Mouse (Mus musculus) megakaryocyte-erythroid progenitor cell, adult 5-6 weeks (primary cell): Measurements from ENCODE around the gene Wnk4. TPM values are rescaled to one million over a fixed set of nuclear protein-coding genes. Genes with fewer than 3 reads are reported as not detected.

Experiments used
- ATAC-seq: replicated peaks from 2 replicates; pipeline ENCODE4 v1.8.0; 2016; ENCODE audit warnings: mild to moderate bottlenecking, inconsistent platforms; ENCODE audit not compliant: severe bottlenecking, poor library complexity, low FRiP score, low TSS enrichment
- total RNA-seq, 2 experiments: library from RNA; stranded (forward) in 1 of 2; stranded (reverse) in 1 of 2; fragments of 200-1000, 215-1000 nt in 1 of 2; fragments of >200 nt in 1 of 2; fragmentation: Nextera tagmentation in 1 of 2; gene quantifications; 2 replicates each; pipeline ENCODE4 v1.2.3; 2014 to 2017

The Wnk4 gene
- total RNA-seq, 2 experiments from 2014 or later = 0.05 to 1.4 TPM

DNA sequence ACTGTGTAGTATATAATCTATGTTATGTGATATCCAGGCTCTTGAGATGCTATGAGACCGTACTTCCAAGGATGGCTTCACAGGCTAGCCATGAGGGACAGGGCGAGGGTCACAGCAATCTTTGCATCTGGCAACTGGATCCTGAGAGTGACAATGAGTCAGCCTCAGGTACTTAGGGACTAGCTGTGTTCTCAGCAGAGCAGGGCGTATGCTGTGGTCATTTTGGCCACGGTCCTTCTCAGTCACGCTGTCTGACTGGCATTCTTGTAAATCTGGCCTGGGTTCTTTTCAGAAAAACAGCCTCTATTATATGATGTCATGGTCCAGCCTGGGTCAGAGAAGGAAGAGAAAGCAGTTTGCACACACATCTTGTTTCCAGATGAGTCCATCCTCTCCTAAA, 23.6 kb upstream of the Wnk4 start:
- ATAC-seq = no peak

DNA sequence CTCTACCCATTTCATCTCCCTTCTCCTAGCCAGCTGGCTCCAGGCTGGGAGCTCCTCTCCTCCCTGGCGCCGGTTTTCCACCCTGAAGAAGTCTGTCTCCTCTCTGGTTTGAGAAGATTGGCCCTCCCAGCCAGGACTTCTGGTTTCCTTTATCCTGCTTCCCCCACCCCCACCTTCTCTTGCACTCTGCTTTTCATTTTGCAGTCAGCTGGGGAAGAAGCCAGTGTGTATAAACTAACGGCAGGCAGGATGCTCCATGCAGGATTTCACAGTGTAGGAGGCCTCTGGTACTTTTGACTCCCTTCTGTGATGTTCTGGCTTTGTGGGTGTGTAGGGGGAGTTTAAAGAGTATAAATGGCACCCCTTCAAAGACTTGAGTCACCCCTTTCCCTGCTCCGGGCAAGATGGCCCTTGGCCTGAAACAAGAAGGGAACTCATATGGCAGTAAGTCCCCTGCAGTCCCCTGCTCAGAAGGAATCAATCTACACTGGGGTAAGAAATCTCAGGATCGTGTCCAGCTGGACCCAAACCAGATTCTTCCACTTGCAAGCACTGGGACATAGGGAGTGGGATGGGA, 22.2 kb upstream of the Wnk4 start:
- ATAC-seq = no peak

DNA sequence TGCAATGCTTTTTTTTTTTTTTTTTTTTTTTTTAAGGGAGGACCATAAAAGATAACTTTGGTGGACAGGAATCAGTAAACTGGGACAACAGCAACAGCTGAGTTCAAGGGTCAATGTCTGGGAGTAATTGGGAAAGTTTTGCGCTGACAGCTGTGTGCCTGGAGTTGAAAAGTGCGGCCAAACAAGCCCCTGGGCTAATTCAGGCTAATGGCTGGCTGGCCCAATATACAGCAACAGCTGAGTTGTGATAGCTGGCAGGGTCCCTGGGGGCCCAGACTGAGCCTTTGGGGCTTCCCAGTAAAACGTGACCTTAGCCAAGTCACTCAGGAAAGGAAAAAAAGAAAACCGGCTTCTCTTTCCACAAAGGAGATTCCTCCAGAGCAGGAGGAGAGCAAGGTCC, 15.3 kb upstream of the Wnk4 start:
- no peak for ATAC-seq

DNA sequence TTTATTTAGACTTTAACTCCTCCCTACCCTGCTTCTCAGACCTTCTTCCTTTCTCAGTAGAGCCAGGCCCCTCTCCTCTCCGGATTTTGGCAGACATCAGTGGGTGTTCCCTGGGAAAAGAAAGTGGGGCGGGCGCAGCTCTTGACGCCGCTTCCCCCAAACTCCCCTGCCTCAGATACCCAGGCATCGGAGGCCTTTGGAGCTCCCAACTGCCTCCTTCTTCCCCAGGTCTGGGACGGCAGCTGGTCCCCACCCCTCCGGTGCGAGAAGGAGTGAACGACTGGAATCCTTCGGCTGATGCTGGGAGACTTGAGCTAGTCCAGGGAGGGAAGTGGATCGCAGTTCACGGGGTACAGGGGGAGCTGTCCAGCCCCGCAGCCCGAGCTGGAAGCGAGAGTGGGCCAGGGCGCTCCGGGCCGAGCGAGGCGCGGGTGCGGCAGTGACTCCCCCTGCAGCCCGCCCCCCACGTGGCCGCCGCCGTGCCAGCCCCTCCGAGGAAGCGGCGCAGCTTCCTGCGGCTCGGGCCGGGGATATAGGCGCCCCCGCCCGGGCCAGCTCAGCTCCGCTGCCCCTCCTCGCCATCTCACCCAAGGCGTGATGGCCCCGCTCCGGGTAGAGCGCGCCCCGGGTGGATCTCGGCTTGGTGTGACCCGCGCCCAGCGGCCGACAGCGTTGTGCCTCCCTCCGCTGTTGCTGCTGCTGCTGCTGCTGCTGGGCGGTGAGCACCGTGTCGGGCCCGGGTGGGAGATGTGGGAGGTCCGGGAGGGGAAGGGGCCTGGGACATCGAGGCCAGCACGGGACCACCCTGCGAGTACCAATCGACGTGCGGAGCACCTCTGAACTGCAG, 14.3 kb upstream of the Wnk4 start, which contains the start of gene Ramp2:
Gene Ramp2, plus strand, starts transcription at position 174 of the 847 bp plus-strand sequence.
- peak; percentile 24; the same call in 1 of the 2 replicates for ATAC-seq

DNA sequence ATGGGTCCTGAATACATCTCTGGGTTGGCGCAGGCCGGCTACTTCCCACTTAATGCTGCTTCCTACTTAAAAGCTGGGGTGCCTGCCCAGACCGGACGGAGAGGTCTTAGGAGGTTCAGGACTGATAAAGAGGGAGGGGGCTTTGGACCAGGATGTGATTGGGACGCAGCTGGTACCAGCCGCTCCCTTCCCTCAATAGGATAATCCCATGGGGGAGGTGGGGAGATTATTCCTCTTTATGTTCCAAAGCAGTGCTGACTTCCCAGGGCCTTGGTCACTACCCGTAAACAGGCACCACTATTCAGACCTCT, 13.7 kb upstream of the Wnk4 start:
- no peak for ATAC-seq

DNA sequence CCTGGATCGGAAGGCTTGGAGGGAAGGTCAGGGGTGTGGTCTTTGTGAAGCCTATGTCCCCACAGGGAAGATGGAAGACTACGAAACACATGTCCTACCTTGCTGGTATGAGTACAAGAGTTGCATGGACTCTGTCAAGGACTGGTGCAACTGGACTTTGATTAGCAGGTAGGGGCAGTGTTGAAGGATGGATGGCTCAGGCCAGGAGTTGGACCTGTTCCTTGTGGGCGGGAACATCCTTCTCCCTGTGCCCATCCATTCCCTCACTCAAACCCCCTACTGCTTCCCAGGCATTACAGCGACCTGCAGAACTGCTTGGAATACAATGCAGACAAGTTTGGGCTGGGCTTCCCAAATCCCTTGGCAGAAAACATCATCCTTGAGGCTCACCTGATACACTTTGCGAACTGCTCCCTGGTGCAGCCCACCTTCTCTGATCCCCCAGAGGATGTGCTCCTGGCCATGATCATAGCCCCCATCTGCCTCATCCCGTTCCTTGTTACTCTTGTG, 12.8 kb upstream of the Wnk4 start:
- ATAC-seq = no peak

DNA sequence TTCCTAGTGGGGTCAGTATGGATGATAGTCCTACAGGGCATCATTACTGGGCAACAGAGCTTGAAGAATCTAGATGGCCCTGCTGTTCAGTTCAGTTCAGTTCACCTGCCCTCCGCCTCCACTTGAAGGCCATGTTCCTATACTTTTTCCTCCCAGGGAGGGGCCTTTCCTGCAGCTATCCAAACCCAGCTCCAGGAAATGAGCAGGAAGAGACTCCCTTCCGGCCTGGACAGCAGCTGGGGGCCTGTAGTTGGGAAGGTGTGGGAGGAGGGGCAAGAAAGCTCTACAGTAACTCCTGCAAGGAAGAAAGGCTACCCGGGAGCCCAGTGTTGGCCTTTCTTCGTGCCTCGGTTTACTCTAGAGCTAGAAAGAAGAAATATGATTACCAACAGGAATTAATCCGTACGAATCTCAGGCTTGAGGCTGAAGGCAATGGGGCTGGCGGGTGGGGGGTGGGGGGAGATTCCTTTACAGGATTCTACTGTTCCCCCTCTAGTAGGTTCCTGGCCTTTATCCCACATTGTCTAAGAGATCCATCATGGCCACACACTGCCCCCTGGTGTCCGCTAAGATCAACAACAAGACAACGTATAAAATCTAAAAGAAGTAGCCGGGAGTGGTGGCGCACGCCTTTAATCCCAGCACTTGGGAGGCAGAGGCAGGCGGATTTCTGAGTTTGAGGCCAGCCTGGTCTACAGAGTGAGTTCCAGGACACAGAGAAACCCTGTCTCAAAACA, 11.9 kb upstream of the Wnk4 start:
- ATAC-seq = no peak; the same call in 1 of the 2 replicates

DNA sequence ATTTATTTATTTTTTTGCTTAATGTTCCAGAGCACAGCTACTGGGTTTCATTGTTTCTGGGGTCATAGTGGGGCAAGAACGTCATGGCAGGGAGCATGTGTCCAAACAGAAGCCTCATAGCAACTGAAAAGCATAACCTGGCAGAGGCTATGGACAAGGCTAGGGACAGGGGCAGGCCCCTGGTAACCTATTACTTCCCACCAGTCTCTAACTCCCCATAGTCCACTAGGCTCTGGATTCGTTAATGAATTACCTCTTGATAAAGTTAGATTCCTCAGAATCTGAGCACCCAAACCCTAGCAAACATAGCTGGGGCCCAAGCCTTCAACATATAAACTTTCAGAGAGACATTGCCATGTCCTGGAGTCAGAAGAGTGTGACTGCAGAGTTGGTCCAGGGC, 9.3 kb upstream of the Wnk4 start:
- ATAC-seq = no peak

DNA sequence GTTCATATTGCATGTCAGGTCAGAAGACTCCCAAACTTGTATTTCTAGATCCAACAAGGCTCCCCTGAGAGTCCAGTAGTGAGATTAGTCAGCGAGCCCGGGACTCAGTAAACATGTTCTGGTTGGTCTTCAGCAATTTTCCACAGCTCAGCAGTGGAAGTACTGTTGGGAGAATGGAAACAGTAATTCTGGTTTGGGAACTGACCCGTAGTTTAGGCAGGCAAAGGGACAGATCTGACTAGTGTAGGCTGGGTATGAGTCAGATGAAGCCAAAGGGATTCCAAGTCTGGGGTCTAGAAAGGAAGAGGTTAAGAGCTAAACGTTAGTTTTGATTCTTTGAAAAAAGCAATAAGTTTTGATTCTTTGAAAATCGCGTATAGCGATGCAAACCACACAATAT, 7.4 kb upstream of the Wnk4 start:
- ATAC-seq = no peak

DNA sequence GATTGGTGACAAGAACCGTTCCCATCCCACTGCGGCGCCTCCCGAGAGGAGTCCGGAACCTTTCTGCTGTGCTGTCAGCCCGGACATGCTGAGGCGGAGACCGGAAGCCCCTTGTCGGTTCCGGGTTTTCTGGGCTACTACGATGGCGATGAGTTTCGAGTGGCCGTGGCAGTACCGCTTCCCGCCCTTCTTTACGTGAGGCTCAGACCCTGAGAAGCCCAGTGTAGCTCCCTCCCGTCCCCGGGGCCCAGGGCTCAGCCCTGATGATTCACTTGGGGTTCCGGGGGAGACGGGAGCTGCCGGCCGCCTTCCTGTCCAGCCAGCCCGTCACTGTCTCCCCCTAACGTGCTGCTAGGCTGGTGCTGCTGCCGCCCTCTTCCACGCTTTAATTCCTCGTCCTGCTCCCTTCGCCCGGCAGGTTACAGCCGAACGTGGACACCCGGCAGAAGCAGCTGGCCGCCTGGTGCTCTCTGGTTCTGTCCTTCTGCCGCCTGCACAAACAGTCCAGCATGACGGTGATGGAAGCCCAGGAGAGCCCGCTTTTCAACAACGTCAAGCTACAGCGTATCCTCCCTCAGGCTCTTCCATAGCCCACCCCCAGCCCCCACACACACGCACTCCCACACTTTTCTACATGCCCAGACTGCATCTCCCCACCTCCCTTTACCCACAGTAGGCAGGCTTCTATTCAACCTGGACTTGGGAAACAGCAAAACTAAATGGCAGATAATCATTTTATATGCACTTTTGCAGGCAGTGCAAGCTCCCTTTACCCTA, 6.6 kb upstream of the Wnk4 start, which contains the start of gene Vps25:
Gene Vps25, plus strand, starts transcription at position 95 of the 777 bp plus-strand sequence.
- ATAC-seq = peak; percentile 85

DNA sequence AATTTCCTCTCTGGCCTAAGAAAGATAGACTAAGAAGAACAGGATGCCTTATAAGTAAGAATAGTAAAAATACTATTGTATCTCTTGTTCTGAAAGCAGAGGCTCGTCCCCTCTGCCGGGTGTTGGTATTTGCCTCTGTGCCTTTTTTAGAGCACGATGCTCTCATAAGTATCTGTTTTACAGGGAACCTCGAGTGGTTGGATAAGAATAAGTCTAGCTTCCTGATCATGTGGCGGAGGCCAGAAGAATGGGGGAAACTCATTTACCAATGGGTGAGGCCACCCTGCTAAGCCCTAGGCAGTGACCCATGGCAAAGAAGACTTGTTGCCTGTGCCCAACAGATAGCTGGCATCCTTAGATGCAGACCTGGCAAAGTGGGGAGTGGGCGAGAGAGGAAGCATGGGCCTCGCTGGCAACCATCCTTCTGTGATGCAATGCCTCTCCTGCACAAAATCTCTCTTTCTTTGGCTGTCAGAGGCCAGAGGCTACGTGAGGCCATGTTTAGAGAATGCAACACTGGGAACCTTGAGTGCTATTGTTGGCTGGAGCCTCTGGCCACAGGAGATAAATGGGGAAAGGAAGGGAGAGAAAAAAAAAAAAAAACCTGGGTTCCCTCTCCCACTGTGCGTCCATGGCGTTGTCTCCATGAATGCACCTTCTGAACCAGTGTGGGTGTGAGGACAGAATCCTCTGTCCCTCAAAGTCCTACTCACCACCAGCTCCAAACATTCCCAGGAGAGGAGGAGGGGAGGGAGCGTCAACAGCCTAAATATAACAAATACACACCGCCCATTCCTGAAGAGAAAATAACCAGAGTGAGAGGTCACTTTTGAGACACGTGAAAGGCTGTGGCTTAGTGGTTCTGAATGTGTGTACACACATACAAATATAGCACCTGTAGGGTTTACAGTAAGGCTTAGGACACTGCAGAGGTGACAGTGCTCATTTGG, 4.3 kb upstream of the Wnk4 start:
- no peak for ATAC-seq

DNA sequence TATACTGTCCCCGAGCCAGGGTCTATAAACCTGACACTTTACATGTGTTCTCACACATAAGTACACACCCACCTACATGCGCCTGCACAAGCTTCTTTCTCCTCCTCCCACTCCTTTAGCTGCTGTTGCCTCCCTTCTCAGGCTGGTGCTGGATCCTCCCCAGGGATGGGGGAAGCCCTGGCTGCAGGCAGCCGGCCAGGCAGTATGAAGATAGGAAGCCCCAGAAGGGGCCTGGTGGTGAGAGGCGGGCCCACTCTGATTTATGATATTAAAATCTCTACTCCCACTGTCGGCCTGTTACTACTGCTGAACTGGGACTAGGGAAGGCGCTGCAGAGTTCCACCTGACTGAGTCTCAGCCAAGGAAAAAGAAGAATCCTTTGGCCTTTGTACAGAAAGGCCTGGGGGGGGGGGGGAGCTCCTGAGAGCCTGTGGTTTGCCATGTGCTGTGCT, 1.1 kb upstream of the Wnk4 start:
- ATAC-seq = no peak

DNA sequence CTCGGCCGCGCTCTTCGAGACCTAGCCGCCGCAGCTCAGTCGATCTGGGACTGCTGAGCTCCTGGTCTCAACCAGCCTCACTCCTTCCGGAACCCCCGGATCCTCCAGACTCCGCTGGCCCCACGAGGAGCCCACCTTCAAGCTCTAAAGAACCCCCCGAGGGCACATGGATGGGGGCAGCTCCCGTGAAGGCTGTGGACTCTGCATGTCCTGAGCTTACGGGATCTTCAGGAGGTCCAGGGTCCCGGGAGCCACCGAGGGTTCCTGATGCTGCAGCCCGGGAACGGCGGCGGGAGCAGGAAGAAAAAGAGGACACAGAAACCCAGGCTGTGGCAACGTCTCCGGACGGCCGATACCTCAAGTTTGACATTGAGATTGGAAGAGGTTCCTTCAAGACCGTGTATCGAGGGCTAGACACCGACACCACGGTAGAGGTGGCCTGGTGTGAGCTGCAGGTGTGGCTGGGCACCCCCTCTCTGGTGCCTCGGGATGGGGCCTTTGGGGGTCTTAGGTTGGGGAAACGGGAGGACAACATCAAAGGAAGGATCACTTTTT, 536 bp downstream of the Wnk4 start:
- 0 out of 2 replicates have a peak, but pooled peaks have one; percentile 6 for ATAC-seq

DNA sequence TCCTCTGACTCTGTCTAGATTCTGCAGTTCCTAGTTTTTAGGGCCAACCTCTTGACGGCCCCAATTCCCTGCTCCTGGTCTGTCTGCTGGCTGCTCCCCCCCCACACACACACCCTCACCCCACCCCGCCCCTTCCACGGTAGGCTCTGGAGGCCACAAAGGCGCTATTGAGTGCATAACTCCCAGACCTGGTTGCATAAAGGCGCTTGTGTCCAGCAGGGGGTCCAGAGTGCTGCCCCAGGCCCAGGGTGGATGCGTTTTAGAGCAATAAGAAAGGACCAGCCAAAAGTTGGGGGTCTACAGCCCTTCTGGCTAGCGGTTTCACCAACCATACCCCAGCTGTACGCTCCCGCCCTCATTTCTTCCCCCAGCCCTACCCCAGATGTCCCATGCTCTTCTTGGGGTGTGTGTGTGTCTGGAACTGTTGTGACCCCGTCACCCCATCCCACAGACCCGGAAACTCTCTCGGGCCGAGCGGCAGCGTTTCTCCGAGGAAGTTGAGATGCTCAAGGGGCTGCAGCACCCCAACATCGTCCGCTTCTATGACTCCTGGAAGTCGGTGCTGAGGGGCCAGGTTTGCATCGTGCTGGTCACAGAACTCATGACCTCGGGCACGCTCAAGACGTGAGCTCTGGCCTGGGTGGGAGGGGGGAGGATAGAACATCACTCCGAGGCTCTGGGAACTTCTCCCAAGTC, 2.1 kb downstream of the Wnk4 start:
- ATAC-seq = no peak

DNA sequence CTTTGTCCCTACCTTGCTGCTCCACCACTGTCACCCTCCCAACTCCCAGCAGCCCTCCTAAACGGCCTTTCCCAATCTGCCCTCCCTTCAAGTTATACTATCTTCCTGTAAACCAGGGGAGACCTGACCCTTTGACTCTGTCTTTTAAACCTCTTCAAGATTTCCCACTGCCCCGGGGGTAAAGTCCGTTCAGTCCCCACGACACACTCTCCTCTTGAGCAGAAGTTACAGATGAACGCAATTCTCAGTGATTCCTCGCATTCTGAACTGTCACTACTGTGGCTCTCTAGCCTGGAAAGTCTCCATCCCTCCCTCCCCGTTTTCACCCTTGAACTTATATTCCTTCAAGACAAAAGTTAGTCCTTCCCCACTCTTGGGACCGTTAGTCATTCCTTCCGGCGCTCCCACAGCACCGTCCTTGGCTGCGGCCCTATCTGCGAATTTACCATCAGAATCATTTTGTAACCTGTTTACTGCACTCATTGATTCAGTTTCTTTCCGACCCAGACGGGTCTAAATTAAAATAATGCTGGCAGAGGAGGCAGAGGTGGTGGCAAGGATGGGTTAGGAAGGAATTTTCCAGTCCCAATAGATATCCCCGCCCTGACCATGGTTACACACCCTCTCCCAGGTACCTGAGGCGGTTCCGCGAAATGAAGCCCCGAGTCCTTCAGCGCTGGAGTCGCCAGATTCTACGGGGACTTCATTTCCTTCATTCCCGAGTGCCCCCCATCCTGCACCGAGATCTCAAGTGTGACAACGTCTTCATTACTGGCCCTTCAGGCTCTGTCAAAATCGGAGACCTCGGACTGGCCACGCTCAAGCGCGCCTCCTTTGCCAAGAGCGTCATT, 3.0 kb downstream of the Wnk4 start:
- ATAC-seq = no peak

DNA sequence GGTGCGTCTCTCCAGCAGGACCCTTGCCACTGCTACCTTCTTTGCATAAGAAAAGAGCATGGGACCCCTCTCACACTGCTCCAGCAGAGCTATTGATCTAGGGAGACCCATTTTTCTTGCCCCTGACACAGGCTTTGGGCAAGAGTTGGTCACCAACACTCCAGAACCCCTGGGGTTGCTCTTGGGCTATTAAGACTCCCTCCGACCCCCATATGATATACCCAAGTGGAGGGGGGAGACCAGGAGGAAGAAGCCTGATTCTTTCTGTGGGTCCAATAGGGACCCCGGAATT, 3.6 kb downstream of the Wnk4 start:
- no peak for ATAC-seq

DNA sequence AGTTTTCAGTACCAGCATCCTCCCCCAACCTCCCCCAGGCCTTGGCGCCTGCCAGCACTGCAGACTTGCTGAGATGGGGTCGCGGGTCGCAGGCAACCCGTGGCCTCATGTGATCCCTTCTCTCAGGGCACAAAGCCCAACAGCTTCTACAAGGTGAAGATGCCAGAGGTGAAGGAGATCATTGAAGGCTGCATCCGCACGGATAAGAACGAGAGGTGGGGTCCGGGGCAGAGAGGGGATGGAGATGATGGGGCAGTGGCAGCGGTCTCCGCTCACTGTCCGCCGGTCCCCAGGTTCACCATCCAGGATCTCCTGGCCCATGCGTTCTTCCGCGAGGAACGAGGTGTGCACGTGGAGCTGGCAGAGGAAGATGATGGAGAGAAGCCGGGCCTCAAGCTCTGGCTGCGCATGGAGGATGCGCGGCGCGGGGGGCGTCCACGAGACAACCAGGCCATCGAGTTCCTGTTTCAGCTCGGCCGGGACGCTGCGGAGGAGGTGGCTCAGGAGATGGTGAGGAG, 4.6 kb downstream of the Wnk4 start:
- ATAC-seq = no peak
